24 mouse cellular contexts compared by ENCODE assay signal in genomic region chr6:99038977-99039376, GRCm38 (mm10).
"Had no signal": no experiment of that assay in that cellular context is flagged by ENCODE, and none has a peak within 500 bp of the region (broad histone marks: within the 10 kb centered on the region; RNA-seq: fewer than 3 reads in every experiment).

No protein-coding gene starts in this region.

- H3K4me2 ChIP-seq: heart, embryonic 12.5 days; hindbrain, embryonic 13.5 days; hindbrain, embryonic 15.5 days; intestine, embryonic 15.5 days; limb, embryonic 12.5 days; liver, embryonic 13.5 days had no signal

- H3K9ac ChIP-seq: forebrain, postnatal 0 days; heart, embryonic 12.5 days; hindbrain, embryonic 13.5 days; hindbrain, embryonic 15.5 days; intestine, embryonic 15.5 days; limb, embryonic 12.5 days; liver, embryonic 13.5 days had no signal

- H3K27ac ChIP-seq: heart, adult 2 months; heart, embryonic 10.5 days; hindbrain, embryonic 13.5 days; hindbrain, embryonic 15.5 days; intestine, embryonic 15.5 days; layer of hippocampus, adult 2 months; left cerebral cortex, adult 2 months; limb, embryonic 10.5 days; limb, embryonic 12.5 days; liver, embryonic 13.5 days had no signal

- H3K27me3 ChIP-seq: heart, embryonic 12.5 days; hindbrain, embryonic 15.5 days; intestine, embryonic 15.5 days; liver, embryonic 13.5 days had no signal

- H3K4me3 ChIP-seq: heart, adult 2 months; heart, embryonic 10.5 days; heart, embryonic 12.5 days; hindbrain, embryonic 13.5 days; hindbrain, embryonic 15.5 days; intestine, embryonic 15.5 days; layer of hippocampus, adult 2 months; left cerebral cortex, adult 2 months; limb, embryonic 10.5 days; limb, embryonic 12.5 days; liver, embryonic 13.5 days had no signal

- H3K4me1 ChIP-seq: hindbrain, embryonic 13.5 days; hindbrain, embryonic 15.5 days had no signal

- DNase-seq: forebrain, postnatal 0 days; gastrocnemius, postnatal 14 days; gastrocnemius, postnatal 36 days; heart, adult 11 months; heart, adult 2 months; heart, postnatal 10 days; heart, postnatal 4 days; kidney, adult 18-20 months; kidney, adult 8-10 months; kidney, postnatal 10 days; kidney, postnatal 25 days; kidney, postnatal 4 days; liver, embryonic 13.5 days had no signal

- H3K9me3 ChIP-seq: heart, embryonic 10.5 days; hindbrain, embryonic 13.5 days; hindbrain, embryonic 15.5 days; intestine, embryonic 15.5 days; limb, embryonic 10.5 days; liver, embryonic 13.5 days had no signal

- ATAC-seq: forebrain, postnatal 0 days; inflammation-experienced regulatory T-cells, adult 6 months; intestine, embryonic 15.5 days; intestine, postnatal 0 days had no signal

- H3K36me3 ChIP-seq: heart, embryonic 12.5 days; hindbrain, embryonic 13.5 days; hindbrain, embryonic 15.5 days; intestine, embryonic 15.5 days; limb, embryonic 10.5 days; limb, embryonic 12.5 days; liver, embryonic 13.5 days had no signal
